Mouse (Mus musculus): ENCODE data around the gene Baiap3. TPM values are rescaled to one million over a fixed set of nuclear protein-coding genes. Genes with fewer than 3 reads are reported as not detected.
A peak's percentile ranks its signal among the peaks of the same experiment; 100 is the strongest.
"Not testable (repeated sequence)": the region's sequence is repeated elsewhere in the genome, so short reads cannot be mapped to it uniquely, and the experiment has no call there.

Gene Baiap3
- polyA plus RNA-seq, 1 experiment from 2014 or later: 0.25 TPM

DNA sequence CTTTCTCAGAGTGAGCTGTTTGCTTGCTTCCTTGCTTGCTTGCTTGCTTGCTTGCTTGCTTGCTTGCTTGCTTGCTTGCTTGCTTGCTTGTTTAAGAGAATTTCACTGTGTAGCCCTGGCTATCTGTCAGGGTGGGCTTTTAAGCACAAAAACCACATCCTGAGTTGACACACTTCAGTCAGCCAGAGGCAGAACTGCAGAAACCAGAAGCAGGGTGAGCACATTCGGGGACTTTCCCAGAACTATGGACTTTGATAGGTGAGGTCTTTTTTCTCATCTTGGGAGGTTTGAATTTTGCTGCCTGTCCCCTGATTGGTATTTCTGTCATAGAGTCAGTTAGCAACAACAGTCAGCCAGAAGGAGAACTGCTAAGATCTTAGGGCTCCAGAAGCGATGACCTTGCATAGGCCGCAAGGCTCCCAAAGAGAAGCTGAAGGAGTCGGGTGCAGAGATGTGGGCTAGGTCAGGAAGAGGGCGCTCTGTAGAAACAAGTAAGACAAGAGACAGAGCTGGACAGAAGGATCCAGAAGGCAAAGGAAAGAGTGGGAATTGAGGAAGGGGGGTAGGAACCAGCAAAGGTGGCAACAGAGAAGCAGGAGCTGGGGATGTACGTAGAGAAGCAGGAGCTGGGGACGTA lies 31.5 kb downstream of the Baiap3 start:
- WGBS (ENCODE audit: insufficient replicate concordance): 49% methylated on average over 7 of the region's 7 CpGs
- no peaks in the 10 kb centered on the region for H3K27me3 ChIP-seq
- H3K9me3 ChIP-seq (replicated peaks): no peaks in the 10 kb centered on the region
- DNase-seq: no peak
- H3K4me3 ChIP-seq (replicated peaks): peak overlapping the region; percentile 86
- peak overlapping the region; percentile 96 for H3K9ac ChIP-seq
- H3K4me2 ChIP-seq: peak overlapping the region; percentile 93
- peak overlapping the region; percentile 99 for H3K27ac ChIP-seq
- H3K36me3 ChIP-seq: peaks cover 38% of the 10 kb centered on the region
- H3K4me1 ChIP-seq (replicated peaks): peaks cover 84% of the 10 kb centered on the region
- ATAC-seq (ENCODE audit: low read depth): no peak

DNA sequence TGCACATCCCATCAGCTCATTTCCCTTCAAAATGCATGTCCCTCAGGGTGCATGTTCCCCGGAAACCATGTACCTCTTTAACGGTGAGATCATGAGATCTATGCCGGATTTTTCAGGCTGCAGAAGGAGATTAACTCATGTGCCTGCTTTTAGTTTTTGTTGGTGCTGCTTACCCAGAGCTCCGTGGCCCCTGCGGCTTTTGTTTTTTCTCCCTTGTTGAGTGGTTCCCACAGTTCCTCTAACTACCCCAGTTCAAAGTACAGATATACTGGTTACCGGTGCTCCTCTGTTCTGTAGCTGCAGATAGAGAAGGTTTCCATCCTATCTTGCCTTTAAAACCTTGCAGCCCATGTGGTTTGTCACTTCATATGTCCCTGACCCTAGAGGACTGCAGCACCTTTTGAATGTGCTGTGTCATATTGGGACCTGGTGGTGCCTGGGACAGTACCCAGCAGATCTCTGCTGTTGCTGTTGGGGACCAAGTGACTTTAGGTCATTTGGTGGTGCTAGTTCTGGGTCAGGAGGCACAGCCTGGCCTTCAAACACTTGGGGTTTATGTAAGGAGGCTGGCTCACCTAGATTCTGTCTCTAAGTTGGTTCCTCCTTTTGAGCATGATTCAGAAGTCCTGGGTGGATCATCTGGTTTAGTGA lies 33.1 kb downstream of the Baiap3 start:
- Histone ChIP-seq H3K4me2 (peak overlapping the region; percentile 93), H3K27me3 (no peaks in the 10 kb centered on the region), H3K4me3 (replicated peaks) (peak overlapping the region; percentile 86), H3K27ac (peak overlapping the region; percentile 99), H3K9ac (peak overlapping the region; percentile 96), H3K9me3 (replicated peaks) (no peaks in the 10 kb centered on the region), H3K4me1 (replicated peaks) (peaks cover 73% of the 10 kb centered on the region), H3K36me3 (peaks cover 31% of the 10 kb centered on the region)
- ATAC-seq (ENCODE audit: low read depth): peak; percentile 64
- DNase-seq: peak; percentile 64
- WGBS (ENCODE audit: insufficient replicate concordance): 8% methylated on average over 6 of the region's 6 CpGs

DNA sequence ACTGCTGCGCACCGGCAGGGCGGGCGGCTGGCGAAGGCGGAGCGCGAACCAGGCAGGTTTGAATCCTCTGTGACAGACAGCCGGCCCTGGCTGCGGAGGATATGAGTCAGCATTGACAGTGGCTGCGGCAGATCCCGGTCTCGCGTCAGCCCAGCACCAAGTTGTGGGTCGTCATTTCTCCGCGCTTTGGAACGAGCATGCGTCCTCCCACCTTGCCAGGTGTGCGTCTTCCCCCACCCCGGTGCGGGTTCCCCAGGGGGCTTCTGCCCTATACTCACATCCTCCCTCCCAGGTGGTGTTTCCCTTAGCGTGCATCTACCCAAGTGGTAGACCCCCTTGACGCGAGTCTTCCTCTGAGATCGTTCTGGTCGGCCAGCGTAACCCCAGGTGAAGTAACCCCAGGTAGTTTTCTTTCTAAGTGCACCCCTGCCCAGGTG lies 33.6 kb downstream of the Baiap3 start:
- Histone ChIP-seq H3K4me1 (replicated peaks) (peaks cover 67% of the 10 kb centered on the region), H3K4me3 (replicated peaks) (peak overlapping the region; percentile 86), H3K27ac (peak overlapping the region; percentile 99), H3K36me3 (peaks cover 25% of the 10 kb centered on the region), H3K9ac (peak overlapping the region; percentile 96), H3K4me2 (peak overlapping the region; percentile 93)
- WGBS (ENCODE audit: insufficient replicate concordance): 5% methylated on average over 18 of the region's 28 CpGs
- peak; percentile 39 for DNase-seq
- not testable (repeated sequence) for H3K27me3 ChIP-seq; H3K9me3 ChIP-seq (replicated peaks)
- ATAC-seq (ENCODE audit: low read depth): peak; percentile 67

DNA sequence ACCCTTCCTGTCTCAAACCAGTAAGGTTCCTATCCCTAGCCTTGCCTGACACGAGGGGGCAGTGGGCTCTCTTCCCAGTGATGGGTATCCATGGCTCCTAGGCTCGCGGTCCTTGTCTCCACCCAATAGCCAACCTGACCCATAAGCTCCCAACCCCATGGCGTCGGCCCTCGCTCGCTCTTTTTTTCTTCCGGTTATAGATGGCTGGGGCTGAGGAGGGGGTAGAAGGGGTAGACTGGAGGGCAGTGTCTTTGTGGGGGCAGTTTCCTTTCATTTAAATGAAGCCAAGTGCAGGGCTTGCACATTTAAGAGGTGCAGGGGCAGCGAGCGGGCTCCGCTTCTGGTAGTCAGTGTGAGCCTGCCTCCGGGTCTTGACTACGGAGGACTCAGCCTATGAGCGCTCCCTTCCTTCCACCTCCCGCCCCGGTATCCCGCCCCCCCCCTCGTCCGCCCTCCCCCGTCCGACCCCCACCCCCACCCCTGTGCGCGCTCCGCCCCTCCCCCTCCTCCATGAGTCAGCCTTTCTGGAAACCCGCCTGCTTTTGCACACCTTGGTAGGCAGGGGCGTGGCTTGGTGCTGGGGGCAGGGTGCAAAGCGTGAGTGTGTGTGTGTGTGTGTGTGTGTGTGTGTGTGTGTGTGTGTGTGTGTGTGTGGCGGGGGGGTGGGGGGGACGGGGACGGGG lies 34.2 kb downstream of the Baiap3 start:
- DNase-seq: peak; percentile 79
- H3K9ac ChIP-seq: peak overlapping the region; percentile 77
- no peaks in the 10 kb centered on the region for H3K9me3 ChIP-seq (replicated peaks)
- WGBS (ENCODE audit: insufficient replicate concordance): under 1% methylated on average over 22 of the region's 30 CpGs
- H3K4me1 ChIP-seq (replicated peaks): peaks cover 62% of the 10 kb centered on the region
- H3K27ac ChIP-seq: peak overlapping the region; percentile 99
- peak overlapping the region; percentile 84 for H3K4me2 ChIP-seq
- H3K27me3 ChIP-seq: no peaks in the 10 kb centered on the region
- peak; percentile 76 for ATAC-seq (ENCODE audit: low read depth)
- peaks cover 20% of the 10 kb centered on the region for H3K36me3 ChIP-seq
- peak overlapping the region; percentile 86 for H3K4me3 ChIP-seq (replicated peaks)

DNA sequence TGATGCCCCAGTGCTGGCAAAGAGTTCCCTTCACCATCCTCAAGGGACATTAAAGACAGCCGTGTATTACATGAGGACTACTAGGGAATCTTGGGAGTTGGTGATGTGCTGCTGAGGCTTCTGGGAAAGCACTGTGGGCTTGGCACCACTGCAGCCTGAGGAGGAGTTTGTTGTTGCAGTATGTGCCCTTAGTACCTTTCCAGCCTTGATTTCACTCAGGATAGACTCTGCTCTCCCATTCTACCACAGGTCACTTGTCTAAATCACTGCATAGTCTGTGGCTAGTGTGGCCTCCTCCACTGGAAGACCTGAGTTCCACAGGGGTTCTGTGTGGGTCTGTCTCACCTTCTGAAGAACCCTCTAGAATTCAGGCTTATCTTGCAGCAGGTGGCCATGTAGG lies 35.4 kb downstream of the Baiap3 start:
- Histone ChIP-seq H3K9me3 (replicated peaks) (no peaks in the 10 kb centered on the region), H3K4me1 (replicated peaks) (peaks cover 49% of the 10 kb centered on the region), H3K4me2 (peak overlapping the region; percentile 84), H3K9ac (peak overlapping the region; percentile 77; the same call in 1 of the 2 replicates), H3K27ac (peak overlapping the region; percentile 99; the same call in 1 of the 2 replicates), H3K4me3 (replicated peaks) (no peak overlapping the region), H3K36me3 (peaks cover 9% of the 10 kb centered on the region; the same call in 1 of the 2 replicates), H3K27me3 (no peaks in the 10 kb centered on the region)
- WGBS (ENCODE audit: insufficient replicate concordance): 70% methylated on average over 1 of the region's 1 CpGs
- DNase-seq (no peak), ATAC-seq (ENCODE audit: low read depth) (no peak)

DNA sequence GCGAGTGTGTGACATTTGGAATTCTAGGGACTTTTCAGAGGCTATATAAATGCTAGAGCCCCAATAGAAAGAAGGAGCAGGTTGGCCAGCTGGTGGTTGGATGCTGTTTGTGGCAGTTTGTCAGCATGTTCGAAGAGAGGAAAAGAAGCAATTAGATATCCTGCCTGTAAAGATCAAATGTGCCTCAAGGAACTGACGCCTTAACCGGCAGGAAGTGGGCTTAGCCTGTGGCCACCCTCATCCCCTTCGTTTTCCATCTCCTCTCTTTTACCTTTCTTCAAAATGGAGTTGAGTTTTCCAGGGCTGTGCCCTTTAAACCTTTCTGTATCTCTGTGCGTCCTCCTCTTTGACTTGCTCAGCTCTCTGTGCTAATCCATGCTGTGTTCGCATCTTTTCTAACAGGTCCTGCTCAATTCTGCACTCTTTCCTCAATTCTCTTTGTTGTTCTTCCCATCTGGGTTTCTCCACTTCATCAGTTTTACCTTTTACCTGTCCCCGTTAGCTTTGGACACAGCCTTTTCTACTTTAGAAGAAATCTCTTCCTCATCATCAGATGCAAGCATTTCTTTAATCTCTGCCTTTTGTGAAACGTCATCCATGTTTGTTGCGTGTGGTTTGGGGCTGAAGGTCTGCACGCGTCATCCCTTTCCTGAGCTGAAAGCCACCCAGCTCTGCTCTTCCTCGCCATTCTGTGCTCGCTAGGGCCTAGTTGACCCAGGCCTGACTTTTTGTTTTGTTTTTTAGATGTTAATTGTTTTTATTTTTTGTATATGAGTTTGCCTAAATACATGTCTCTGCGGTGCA lies 36.5 kb downstream of the Baiap3 start:
- DNase-seq: no peak
- WGBS (ENCODE audit: insufficient replicate concordance): 75% methylated on average over 15 of the region's 15 CpGs

DNA sequence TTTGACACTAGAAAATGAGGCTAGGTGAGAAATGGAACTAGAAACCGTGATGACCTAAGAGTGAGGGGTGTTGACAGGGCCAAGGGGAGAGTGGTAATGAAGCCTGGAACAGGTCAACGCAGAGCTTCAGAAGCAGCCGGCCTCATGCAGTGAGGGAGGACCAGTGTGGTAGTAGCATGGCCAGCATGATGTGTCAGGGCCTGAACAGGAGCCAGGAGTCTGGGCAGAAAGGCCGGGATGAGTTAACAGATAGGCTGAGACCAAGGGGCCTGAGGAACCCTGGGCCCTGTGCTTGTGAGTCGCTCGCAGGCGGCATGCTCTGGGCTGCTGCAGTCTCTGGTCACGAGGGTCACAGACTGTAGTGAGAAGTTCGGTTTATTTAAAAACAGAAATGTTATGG lies 37.2 kb downstream of the Baiap3 start:
- DNase-seq (no peak), ATAC-seq (ENCODE audit: low read depth) (no peak)
- Histone ChIP-seq H3K4me1 (replicated peaks) (peaks cover 37% of the 10 kb centered on the region), H3K36me3 (peaks cover 21% of the 10 kb centered on the region), H3K9ac (no peak overlapping the region), H3K27me3 (no peaks in the 10 kb centered on the region), H3K4me3 (replicated peaks) (no peak overlapping the region), H3K27ac (no peak overlapping the region), H3K4me2 (no peak overlapping the region), H3K9me3 (replicated peaks) (no peaks in the 10 kb centered on the region)
- WGBS (ENCODE audit: insufficient replicate concordance): 78% methylated on average over 9 of the region's 9 CpGs

More for the DNA sequence above, 36.5 kb downstream of the Baiap3 start:
- Histone ChIP-seq H3K4me2 (no peak overlapping the region), H3K4me3 (replicated peaks) (no peak overlapping the region), H3K27me3 (no peaks in the 10 kb centered on the region), H3K27ac (0 out of 2 replicates have a peak overlapping the region, but pooled peaks have one; percentile 1), H3K9ac (no peak overlapping the region), H3K36me3 (peaks cover 17% of the 10 kb centered on the region), H3K9me3 (replicated peaks) (no peaks in the 10 kb centered on the region), H3K4me1 (replicated peaks) (peaks cover 45% of the 10 kb centered on the region)
- ATAC-seq (ENCODE audit: low read depth): no peak

DNA sequence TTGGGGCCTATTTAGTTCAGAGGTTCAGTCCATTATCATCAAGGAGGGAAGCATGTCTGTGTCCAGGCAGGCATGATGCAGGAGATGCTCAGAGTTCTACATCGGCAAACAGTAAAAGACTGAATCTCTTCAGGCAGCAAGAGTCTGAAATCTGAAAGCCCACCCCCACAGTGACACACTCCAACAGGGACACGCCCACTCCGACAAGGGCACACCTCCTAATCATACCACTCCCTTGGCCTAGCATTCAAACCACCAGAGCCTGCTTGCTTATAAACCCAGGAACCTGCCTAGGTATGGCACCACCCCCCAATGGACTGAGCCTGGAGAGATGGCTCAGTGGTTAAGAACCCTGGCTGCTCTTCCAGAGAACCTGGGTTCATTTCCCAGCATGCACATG lies 40.7 kb downstream of the Baiap3 start:
- DNase-seq (no peak), ATAC-seq (ENCODE audit: low read depth) (no peak)
- H3K4me1 ChIP-seq (replicated peaks): peaks cover 8% of the 10 kb centered on the region
- no peak overlapping the region for H3K9ac ChIP-seq
- 68% methylated on average over 3 of the region's 3 CpGs for WGBS (ENCODE audit: insufficient replicate concordance)
- no peak overlapping the region for H3K4me3 ChIP-seq (replicated peaks)
- peaks cover 45% of the 10 kb centered on the region for H3K36me3 ChIP-seq
- no peaks in the 10 kb centered on the region for H3K9me3 ChIP-seq (replicated peaks)
- no peak overlapping the region; the same call in 1 of the 2 replicates for H3K27ac ChIP-seq
- H3K27me3 ChIP-seq: no peaks in the 10 kb centered on the region
- no peak overlapping the region for H3K4me2 ChIP-seq

DNA sequence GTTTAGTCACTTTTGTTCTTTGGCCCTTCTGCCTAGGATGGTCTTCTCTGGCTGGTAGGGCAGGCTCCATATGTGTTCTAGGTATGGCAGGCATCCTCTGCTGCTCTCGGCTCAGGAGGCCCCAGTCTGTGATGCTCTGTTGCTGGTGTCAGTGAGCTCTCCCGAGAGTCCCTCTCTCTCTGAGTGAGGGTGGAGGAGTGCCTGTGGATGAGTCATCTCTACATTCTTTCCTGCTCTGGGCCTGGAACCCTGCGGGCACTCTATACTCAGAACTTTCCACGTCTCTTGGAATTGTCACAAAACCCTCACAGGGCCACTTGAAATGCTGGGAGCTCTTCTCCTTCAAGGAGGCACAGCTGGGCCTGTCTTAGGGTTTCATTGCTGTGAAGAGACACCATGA lies 44.5 kb downstream of the Baiap3 start:
- H3K9ac ChIP-seq: no peak overlapping the region
- H3K27ac ChIP-seq: no peak overlapping the region
- peaks cover 6% of the 10 kb centered on the region; the same call in 1 of the 2 replicates for H3K4me1 ChIP-seq (replicated peaks)
- no peak for ATAC-seq (ENCODE audit: low read depth)
- no peak overlapping the region for H3K4me2 ChIP-seq
- H3K36me3 ChIP-seq: peaks cover 70% of the 10 kb centered on the region
- 77% methylated on average over 4 of the region's 4 CpGs for WGBS (ENCODE audit: insufficient replicate concordance)
- H3K27me3 ChIP-seq: no peaks in the 10 kb centered on the region
- DNase-seq: no peak
- no peak overlapping the region for H3K4me3 ChIP-seq (replicated peaks)
- no peaks in the 10 kb centered on the region for H3K9me3 ChIP-seq (replicated peaks)

DNA sequence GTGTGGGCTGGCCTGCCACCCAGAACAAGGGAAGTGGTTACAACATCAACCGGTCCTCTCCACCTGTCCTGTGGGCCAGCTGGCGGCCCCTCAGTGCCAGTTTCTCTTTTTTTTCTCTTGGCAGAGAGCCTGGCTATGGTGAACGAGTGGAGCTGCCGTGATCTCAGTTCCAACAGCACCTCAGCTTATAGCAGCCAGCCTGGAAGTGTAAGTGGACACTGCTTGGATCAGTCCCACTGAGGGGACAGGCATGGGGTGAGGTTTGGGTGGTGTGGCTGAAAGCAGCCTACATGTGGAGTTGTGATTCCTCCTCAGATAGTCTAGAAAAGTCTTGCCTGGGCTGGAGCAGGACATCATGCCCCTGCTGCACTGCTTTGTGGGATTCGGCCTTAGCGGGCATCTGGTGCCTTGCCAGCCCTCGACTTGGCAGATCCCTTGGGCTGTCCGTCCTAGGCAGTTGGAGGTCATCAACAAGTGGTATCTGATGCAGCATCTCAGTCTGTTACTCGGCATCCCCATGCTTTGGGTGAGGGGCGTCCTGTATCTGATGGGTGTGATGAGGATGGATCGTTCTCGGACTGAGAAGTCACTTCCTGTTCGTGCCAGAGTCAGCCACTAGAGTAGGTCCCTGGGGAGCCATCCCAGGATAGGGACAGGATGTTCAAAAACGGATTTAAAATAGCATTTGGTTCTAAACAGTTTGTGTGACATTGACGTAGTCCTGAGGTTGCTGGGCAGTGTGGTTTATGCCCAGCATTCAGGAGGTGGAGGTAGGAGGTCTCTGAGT lies 45.3 kb downstream of the Baiap3 start:
- ATAC-seq (ENCODE audit: low read depth) (no peak), DNase-seq (no peak)
- no peak overlapping the region for H3K4me3 ChIP-seq (replicated peaks)
- H3K27ac ChIP-seq: no peak overlapping the region
- no peak overlapping the region for H3K9ac ChIP-seq
- no peaks in the 10 kb centered on the region for H3K9me3 ChIP-seq (replicated peaks)
- H3K27me3 ChIP-seq: no peaks in the 10 kb centered on the region
- 79% methylated on average over 15 of the region's 15 CpGs for WGBS (ENCODE audit: insufficient replicate concordance)
- peaks cover 76% of the 10 kb centered on the region for H3K36me3 ChIP-seq
- no peak overlapping the region for H3K4me2 ChIP-seq
- peaks cover 6% of the 10 kb centered on the region; the same call in 1 of the 2 replicates for H3K4me1 ChIP-seq (replicated peaks)
